Comparison of ENCODE assay signal across 8 mouse cellular contexts in genomic region chr10:63023749-63024579, GRCm38 (mm10). TPM values are rescaled to one million over a fixed set of nuclear protein-coding genes. Genes with fewer than 3 reads are reported as not detected.
DNase-seq lines count a peak whose midpoint lies in the region; ATAC-seq and TF ChIP-seq lines count a peak whose summit lies in the region.

Gene Hnrnph3 (minus strand): TSS chr10:63024217.
Gene Pbld2 (plus strand): TSS chr10:63024315.

- no peak for TF ChIP-seq CTCF in gastrocnemius, adult 2 months (IDR thresholded peaks at IDR 0.05)
- no peak for TF ChIP-seq CTCF in hindbrain, postnatal 0 days (IDR thresholded peaks at IDR 0.05; ENCODE audit: low read depth)
- TF ChIP-seq CTCF in left cerebral cortex, adult 2 months (IDR thresholded peaks at IDR 0.05), result no peak

- peak within 1 kb of the TSS; percentile 100 for H3K27ac ChIP-seq in gastrocnemius, adult 2 months
- peak within 1 kb of the TSS; percentile 99 for H3K27ac ChIP-seq in hindbrain, postnatal 0 days
- peak within 1 kb of the TSS; percentile 100 for H3K27ac ChIP-seq in left cerebral cortex, adult 2 months

- intact Hi-C loops in gastrocnemius, adult 2 months (cut with DNase I), result loop anchor here (2.0 to 10.0 kb wide), 6 partner anchors 41 to 537 kb away; partner anchors contain the start of genes Ccar1, Herc4, Rufy2 and Vps26a
- intact Hi-C loops in left cerebral cortex, adult 2 months (cut with DNase I), result loop anchor here (1.0 to 10.0 kb wide), 8 partner anchors 43 to 537 kb away; partner anchors contain the start of genes Dnajc12, Herc4, Rufy2 and Sirt1

- no peaks in the 10 kb centered on the region for H3K9me3 ChIP-seq in hindbrain, postnatal 0 days (ENCODE audit: low read length)

- peak within 1 kb of the TSS; percentile 79 for H3K4me2 ChIP-seq in hindbrain, postnatal 0 days (ENCODE audit: low read depth, low read length)

- peak; percentile 99 for DNase-seq in ZHBTc4 (ENCODE audit: low read depth, low spot score)
- DNase-seq in gastrocnemius, adult 2 months, result peak; percentile 99
- peak; percentile 99 for DNase-seq in hindbrain, postnatal 0 days (ENCODE audit: low spot score)
- DNase-seq in left cerebral cortex, adult 2 months (ENCODE audit: extremely low spot score in 1 of 2, low spot score in 2 of 2), result peak; percentile 98 to 99
- peak; percentile 98 for DNase-seq in right cerebral cortex, adult 2 months (ENCODE audit: low spot score in 2 of 2)
- DNase-seq in urinary bladder, postnatal 14 days (ENCODE audit: low spot score), result peak; percentile 98

- no peaks in the 10 kb centered on the region for H3K27me3 ChIP-seq in hindbrain, postnatal 0 days (ENCODE audit: insufficient read depth, low read length)

- under 1% methylated on average over 56 of the region's 69 CpGs for WGBS in hindbrain, postnatal 0 days

- H3K4me3 ChIP-seq in gastrocnemius, adult 2 months, result peak within 1 kb of the TSS; percentile 74
- H3K4me3 ChIP-seq in hindbrain, postnatal 0 days (ENCODE audit: low read length), result peak within 1 kb of the TSS; percentile 98
- peak within 1 kb of the TSS; percentile 85 for H3K4me3 ChIP-seq in left cerebral cortex, adult 2 months

- peaks cover 22% of the 10 kb centered on the region; the same call in 1 of the 2 replicates for H3K4me1 ChIP-seq in hindbrain, postnatal 0 days (ENCODE audit: insufficient read depth, low read length)

- peak within 1 kb of the TSS; percentile 99 for H3K9ac ChIP-seq in hindbrain, postnatal 0 days (replicated peaks; ENCODE audit: low read length)

- H3K36me3 ChIP-seq in hindbrain, postnatal 0 days (ENCODE audit: insufficient read depth, low read length), result no peaks in the 10 kb centered on the region

- peak; percentile 79 for ATAC-seq in common myeloid progenitor, adult 5-6 weeks (replicated peaks; ENCODE audit: low read depth, poor library complexity, severe bottlenecking)
- ATAC-seq in hindbrain, postnatal 0 days, result peak; percentile 97
- peak; percentile 88 for ATAC-seq in megakaryocyte, adult 5-6 weeks (ENCODE audit: poor library complexity, severe bottlenecking)

RNA-seq across cellular contexts. Expression of gene Hnrnph3, which starts in this region (rescaled TPM):
- 49.4 and 69.0 TPM in 2 replicates for total RNA-seq in common myeloid progenitor, adult 5-6 weeks (2017)
- 10 to 100 TPM; 21.6 to 25.4 TPM for total RNA-seq in gastrocnemius, adult 2 months (2021)
- 5.4 and 9.4 TPM in 2 replicates for total RNA-seq in hindbrain, postnatal 0 days (2014; rRNA removed)
- 77.7 and 83.9 TPM in 2 replicates for polyA plus RNA-seq in hindbrain, postnatal 0 days (2015; fragmentation: Nextera tagmentation; extraction: Ambion mirVana)
- 10 to 100 TPM; 51.7 to 56.9 TPM for total RNA-seq in left cerebral cortex, adult 2 months (2021)
- total RNA-seq in megakaryocyte, adult 5-6 weeks (2015), result 23.4 and 28.8 TPM in 2 replicates
- total RNA-seq in megakaryocyte, adult 5-6 weeks (2017), result 31.2 and 34.4 TPM in 2 replicates

RNA-seq across cellular contexts. Expression of gene Pbld2, which starts in this region (rescaled TPM):
- total RNA-seq in common myeloid progenitor, adult 5-6 weeks (2017), result 0.09 TPM in 1 of 2 replicates, not detected in the other
- 1 to 10 TPM; 2.8 to 5.4 TPM for total RNA-seq in gastrocnemius, adult 2 months (2021)
- total RNA-seq in hindbrain, postnatal 0 days (2014; rRNA removed), result 0.47 and 1.7 TPM in 2 replicates
- 0.60 and 1.4 TPM in 2 replicates for polyA plus RNA-seq in hindbrain, postnatal 0 days (2015; fragmentation: Nextera tagmentation; extraction: Ambion mirVana)
- 1 to 10 TPM; 2.7 to 3.3 TPM for total RNA-seq in left cerebral cortex, adult 2 months (2021)
- not detected in 2 replicates for total RNA-seq in megakaryocyte, adult 5-6 weeks (2015)
- not detected in 2 replicates for total RNA-seq in megakaryocyte, adult 5-6 weeks (2017)

Comparison
In these comparisons a context has a peak if more than half of its experiments do, and no peak if none do; other contexts are left out.
1. Peak in every context shown above with its lines: DNase-seq, ATAC-seq, H3K4me3 ChIP-seq and H3K27ac ChIP-seq.